Mouse (Mus musculus) bone marrow, adult 2 months (tissue): ENCODE data around the gene Exoc3l4. TPM values are rescaled to one million over a fixed set of nuclear protein-coding genes. Genes with fewer than 3 reads are reported as not detected.

Source experiments
- H3K27ac ChIP-seq: fragments of 200-500 bp; 2 replicates; pipeline ENCODE4 v1.5.1; 2012; ENCODE audit warnings: low read depth, mild to moderate bottlenecking, control low read depth, inconsistent platforms, low read length; ENCODE audit not compliant: control insufficient read depth, poor library complexity, insufficient read depth
- H3K4me1 ChIP-seq: fragments of 200-500 bp; 2 replicates; pipeline ENCODE4 v1.6.1; 2011; ENCODE audit warnings: low read length; ENCODE audit not compliant: control insufficient read depth, insufficient read depth
- H3K4me3 ChIP-seq: fragments of 200-500 bp; replicated peaks from 2 replicates; pipeline ENCODE3; 2011; ENCODE audit warnings: mild to moderate bottlenecking, low read depth, low read length, control low read depth; ENCODE audit not compliant: control insufficient read depth
- CTCF ChIP-seq: fragments of 200-500 bp; IDR thresholded peaks from 2 replicates; pipeline ENCODE4 v1.5.1; 2011; ENCODE audit warnings: low read length, control low read depth; ENCODE audit not compliant: control insufficient read depth, insufficient read depth
- POLR2A ChIP-seq: fragments of 200-500 bp; IDR thresholded peaks from 2 replicates; pipeline ENCODE4 v1.6.1; 2011; ENCODE audit warnings: low read depth, mild to moderate bottlenecking, control low read depth, low read length, borderline replicate concordance; ENCODE audit not compliant: control insufficient read depth
- WGBS: fragments of 180-500 bp; shearing (Covaris S2); methylation state at CpG from one replicate; pipeline ENCODE4 v1.1.7; 2018; 5-methylcytosine and 5-hydroxymethylcytosine counted together
- polyA plus RNA-seq: library from polyadenylated mRNA; stranded (reverse); fragments of >200 nt; gene quantifications from 2 replicates; pipeline ENCODE4 v1.2.4, GENCODE M21; 2011; ENCODE audit warnings: low replicate concordance; ENCODE audit not compliant: missing spikeins, insufficient read depth, insufficient read length

Exoc3l4 gene
- polyA plus RNA-seq, 1 experiment = 18.4 TPM

DNA sequence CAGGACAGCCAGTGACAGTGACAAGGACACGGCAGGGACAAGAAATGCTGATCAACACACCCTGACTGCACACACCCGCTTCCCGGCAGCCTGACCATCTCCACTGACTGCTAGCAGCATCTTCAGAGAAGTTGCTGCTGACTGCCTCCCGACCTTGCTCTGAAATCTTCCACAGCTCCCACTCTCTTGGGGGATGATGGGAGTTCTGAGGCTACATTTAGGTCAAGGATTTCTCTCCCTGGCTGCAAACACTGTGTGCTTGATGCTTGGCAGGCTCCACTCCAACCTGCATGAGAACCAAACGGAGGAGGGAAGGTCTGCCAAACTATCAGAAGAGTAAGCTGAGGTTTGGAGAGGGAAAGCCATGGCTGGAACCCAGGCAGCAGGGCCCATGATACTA lies 19.8 kb upstream of the Exoc3l4 start:
- Histone ChIP-seq H3K4me3 (no peak overlapping the region), H3K27ac (no peak overlapping the region), H3K4me1 (no peaks in the 10 kb centered on the region)
- TF ChIP-seq CTCF (no peak), POLR2A (no peak)
- whole genome bisulfite sequencing = 75% methylated on average over 5 of the region's 5 CpGs

DNA sequence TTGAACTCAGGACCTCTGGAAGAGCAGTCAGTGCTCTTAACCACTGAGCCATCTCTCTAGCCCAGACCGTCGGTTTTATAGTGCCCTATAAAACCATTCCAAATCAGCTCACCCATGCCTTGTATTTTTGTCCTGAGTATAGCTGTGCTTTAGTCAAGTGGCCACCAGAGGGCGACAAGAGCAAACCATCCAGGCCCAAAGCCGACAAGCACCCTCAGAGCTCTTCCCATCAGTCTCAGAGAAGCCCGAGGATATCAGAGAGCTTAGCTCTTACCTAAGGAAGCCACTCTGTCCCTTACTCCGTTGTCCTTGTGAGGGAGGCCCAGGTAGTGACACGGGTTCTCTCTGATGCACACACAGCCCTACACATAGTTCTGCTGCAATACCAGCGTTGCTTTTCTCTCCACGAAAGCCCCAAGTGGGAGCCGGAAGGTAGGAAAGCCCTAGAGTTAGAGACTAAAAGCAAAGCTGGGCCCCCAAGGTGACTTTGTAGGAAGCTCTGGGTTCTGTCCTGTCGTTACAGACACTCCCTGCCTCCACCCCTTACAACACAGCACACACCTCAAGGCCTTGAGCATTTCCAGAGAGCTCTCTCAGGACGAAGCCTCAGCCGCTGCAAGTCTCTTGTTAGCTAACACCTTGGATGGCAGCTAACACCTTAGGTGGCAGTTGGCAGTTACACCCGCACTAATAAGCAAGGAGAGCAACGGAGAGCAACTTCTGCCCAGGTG lies 15.2 kb upstream of the Exoc3l4 start:
- TF ChIP-seq CTCF = peak; percentile 89
- no peak for TF ChIP-seq POLR2A
- 31% methylated on average over 15 of the region's 15 CpGs for WGBS
- Histone ChIP-seq H3K27ac (no peak overlapping the region), H3K4me1 (no peaks in the 10 kb centered on the region), H3K4me3 (no peak overlapping the region)

DNA sequence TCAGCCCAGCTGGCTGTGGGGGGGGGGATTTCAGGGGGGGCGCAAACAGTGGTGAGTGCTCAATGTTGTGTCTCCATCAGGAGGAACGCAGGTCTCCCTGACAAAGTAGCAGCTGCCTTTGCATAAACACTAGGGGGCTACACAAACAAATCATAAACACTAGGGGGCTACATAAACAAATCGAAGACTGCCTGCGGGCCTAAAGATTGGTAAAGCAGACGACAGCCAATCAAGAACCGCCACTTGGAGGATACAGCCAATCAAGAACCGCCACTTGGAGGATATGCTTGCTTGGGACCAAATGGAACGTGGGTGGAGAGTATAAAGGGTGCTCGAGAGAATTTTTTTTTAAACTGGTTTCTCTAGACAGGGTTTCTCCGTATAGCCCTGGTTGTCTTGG lies 11.9 kb upstream of the Exoc3l4 start:
- TF ChIP-seq POLR2A = no peak
- TF ChIP-seq CTCF = no peak
- H3K27ac ChIP-seq = no peak overlapping the region
- H3K4me1 ChIP-seq = no peaks in the 10 kb centered on the region
- 71% methylated on average over 10 of the region's 10 CpGs for WGBS
- H3K4me3 ChIP-seq = no peak overlapping the region

DNA sequence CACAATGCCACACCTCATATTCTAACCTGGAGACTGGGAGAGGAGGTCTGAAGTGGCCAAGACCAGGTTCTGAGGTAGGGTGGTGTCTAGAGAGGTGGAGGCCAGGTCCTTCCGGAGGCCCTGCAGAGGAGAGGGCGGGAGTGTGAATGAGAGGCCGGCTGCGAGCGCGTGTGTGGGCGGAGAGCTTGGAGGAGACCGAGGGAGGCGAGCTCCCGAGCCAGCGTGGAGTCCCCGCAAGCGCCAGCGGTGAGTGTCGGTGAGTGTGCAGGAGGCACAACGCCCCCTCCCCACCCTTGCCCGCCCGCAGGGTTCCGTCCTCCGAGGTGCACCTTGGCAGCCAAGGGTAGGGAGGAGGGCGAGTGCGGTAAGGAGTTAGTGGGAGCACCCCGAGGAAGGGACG lies 10.2 kb upstream of the Exoc3l4 start, which contains the start of gene Lbhd2:
TSS of gene Lbhd2 (plus strand) at position 188 of the 400 bp plus-strand sequence.
- Histone ChIP-seq H3K27ac (no peak within 1 kb of the TSS), H3K4me1 (no peaks in the 10 kb centered on the region), H3K4me3 (no peak within 1 kb of the TSS)
- no peak for TF ChIP-seq POLR2A
- no peak for TF ChIP-seq CTCF
- 4% methylated on average over 24 of the region's 24 CpGs for WGBS

DNA sequence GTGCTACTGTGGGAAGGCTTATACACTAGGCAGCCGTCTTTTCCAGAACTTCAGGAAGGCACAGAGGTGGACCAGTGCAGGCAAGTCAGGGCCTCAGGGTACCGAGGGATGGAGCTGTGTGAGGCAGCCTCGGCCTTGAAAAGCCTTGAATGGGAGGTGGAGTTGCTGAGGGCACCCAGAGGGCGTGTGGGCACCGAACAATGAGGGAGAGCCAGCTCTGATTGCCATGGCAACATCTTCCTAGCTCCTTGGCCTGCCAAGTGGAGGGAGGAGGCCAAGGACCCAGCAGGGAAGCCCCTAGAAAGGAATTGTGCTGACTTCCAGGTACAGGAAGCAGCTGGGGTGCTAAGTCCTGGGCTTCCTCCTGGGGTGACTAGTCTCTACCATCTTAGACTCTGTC lies 7.2 kb upstream of the Exoc3l4 start:
- no peak for TF ChIP-seq CTCF
- TF ChIP-seq POLR2A = no peak
- 75% methylated on average over 5 of the region's 5 CpGs for WGBS
- H3K4me3 ChIP-seq = no peak overlapping the region
- H3K27ac ChIP-seq = no peak overlapping the region
- no peaks in the 10 kb centered on the region for H3K4me1 ChIP-seq

DNA sequence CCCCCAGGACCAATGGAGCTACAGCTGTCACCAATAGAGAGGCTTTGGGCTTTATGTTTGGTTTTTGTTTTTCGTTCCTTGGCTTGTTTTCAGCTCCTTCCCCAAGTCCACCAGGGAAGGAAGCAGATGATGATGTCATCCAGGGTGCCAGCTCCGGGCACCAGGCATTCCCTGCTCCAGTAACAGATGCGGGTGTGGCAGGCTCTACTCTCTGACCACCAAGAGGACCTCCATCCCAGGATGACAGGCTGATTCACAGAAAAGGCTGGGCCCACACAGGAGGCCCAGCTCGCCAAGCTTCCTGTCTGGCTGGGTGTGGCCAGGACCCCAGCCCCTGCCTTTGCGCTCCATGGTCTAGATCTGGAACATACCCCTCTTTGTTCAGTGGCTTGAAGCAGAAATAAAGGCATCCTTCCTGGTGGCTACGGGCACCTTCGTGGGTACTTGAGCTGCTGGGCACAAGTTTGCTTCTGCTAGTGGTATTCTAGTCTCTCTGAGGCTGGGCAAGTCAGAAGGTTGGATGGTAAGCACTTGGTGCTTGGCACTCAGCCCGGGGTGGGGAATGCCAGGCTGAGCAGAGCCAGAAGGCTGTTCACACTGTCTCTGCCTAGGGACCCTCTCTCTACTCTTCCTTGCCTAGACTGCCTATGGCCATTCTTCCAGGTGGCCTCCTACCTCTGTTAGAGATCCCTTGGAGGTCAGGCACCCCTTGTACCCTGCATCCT lies 5.0 kb upstream of the Exoc3l4 start:
- H3K27ac ChIP-seq = no peak overlapping the region
- no peak overlapping the region for H3K4me3 ChIP-seq
- no peaks in the 10 kb centered on the region for H3K4me1 ChIP-seq
- no peak for TF ChIP-seq POLR2A
- TF ChIP-seq CTCF = no peak
- WGBS = 76% methylated on average over 8 of the region's 8 CpGs

DNA sequence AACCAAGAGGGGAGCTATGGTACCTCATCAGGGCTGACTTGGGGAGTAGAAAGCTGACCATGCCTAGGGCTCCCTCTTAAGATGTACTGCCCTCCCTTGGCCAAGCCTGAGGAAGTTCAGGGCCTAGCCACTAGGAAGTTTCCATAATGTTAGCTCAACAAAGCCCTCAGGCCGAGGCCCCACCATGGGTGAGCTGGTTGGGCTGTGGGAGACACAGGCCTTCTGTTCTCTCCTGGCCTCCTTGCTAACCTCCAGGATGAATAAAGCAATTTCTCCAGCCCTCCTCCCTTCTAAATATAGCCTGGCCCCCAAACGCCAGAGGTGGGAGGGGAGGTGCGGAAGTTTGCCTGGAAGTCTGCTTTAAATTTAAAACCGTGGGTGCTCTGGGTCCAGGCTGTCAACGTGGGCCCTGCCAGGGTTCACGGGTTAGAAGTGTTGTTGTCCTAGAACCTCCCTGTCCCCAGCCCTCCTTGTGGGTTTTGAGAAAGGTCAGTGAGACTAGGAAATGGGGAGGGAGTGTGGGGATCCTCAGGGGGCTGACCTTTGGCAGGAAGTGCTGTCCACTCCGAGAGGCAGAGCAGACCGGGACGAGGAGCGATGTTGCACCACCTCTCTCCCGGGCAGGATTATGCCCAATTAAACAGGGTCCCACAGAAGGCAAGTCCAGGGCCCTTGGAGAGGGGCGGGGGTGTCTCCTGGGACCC lies 4.1 kb upstream of the Exoc3l4 start:
- Histone ChIP-seq H3K27ac (no peak overlapping the region), H3K4me1 (no peaks in the 10 kb centered on the region), H3K4me3 (no peak overlapping the region)
- 52% methylated on average over 12 of the region's 12 CpGs for WGBS
- TF ChIP-seq POLR2A = no peak
- no peak for TF ChIP-seq CTCF

DNA sequence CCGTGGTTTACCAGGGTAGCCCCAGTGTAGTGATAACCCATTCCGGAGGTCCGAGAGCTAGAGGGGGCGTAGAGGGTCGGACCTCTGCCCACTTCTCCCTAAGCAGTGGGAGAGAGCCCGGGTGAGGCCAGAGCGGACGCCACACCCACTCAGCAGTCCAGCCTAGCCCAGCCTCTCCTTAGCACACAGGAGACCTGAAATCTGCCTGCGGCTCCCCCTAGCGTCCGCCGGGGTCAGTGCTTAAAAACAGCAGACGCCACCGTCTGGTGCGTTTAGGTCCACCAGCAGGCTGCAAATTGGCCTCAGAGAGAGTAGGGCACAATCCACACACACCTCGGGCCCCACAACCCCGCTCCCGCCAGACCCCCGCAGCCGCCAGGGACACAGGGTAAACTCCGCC lies 3.5 kb upstream of the Exoc3l4 start:
- WGBS = 2% methylated on average over 21 of the region's 21 CpGs
- no peak overlapping the region for H3K27ac ChIP-seq
- H3K4me1 ChIP-seq = no peaks in the 10 kb centered on the region
- H3K4me3 ChIP-seq = no peak overlapping the region
- peak; percentile 87 for TF ChIP-seq CTCF
- TF ChIP-seq POLR2A = no peak
